Mouse (Mus musculus) erythroid progenitor cell, adult 5-6 weeks (primary cell): ENCODE data around the gene Vegfa. TPM values are rescaled to one million over a fixed set of nuclear protein-coding genes. Genes with fewer than 3 reads are reported as not detected.

Source experiments
- total RNA-seq, 2 experiments: library from RNA; stranded (forward) in 1 of 2; stranded (reverse) in 1 of 2; fragments of 150-400 nt in 1 of 2; fragments of 186-747, 209-891 nt in 1 of 2; gene quantifications; 2 replicates each; pipeline versions ENCODE4 v1.2.3 to v1.2.4; 2015 to 2017; ENCODE audit warnings: low replicate concordance in 2 of 2

Vegfa gene
- total RNA-seq, 2 experiments from 2014 or later = 0.42 to 6.4 TPM

Other genes starting within 250 kb of the Vegfa start
- gene Mrps18a, start 78.6 kb upstream of the Vegfa start, total RNA-seq (2015; ENCODE audit: low replicate concordance) = 11.3 and 22.7 TPM in 2 replicates
- gene Mrps18a, start 78.6 kb upstream of the Vegfa start, total RNA-seq (2017; ENCODE audit: low replicate concordance) = 9.0 and 19.4 TPM in 2 replicates
- gene Rsph9, start 111.8 kb upstream of the Vegfa start, total RNA-seq (2015; ENCODE audit: low replicate concordance) = 3.8 and 6.8 TPM in 2 replicates
- 9.9 TPM in 1 of 2 replicates, not detected in the other for gene Rsph9, start 111.8 kb upstream of the Vegfa start, total RNA-seq (2017; ENCODE audit: low replicate concordance)
- 75.0 and 75.3 TPM in 2 replicates for gene Mad2l1bp, start 121.2 kb upstream of the Vegfa start, total RNA-seq (2015; ENCODE audit: low replicate concordance)
- 22.3 and 26.2 TPM in 2 replicates for gene Mad2l1bp, start 121.2 kb upstream of the Vegfa start, total RNA-seq (2017; ENCODE audit: low replicate concordance)
- gene Gtpbp2, start 128.7 kb upstream of the Vegfa start, total RNA-seq (2015; ENCODE audit: low replicate concordance) = 369 and 467 TPM in 2 replicates
- gene Gtpbp2, start 128.7 kb upstream of the Vegfa start, total RNA-seq (2017; ENCODE audit: low replicate concordance) = 572 and 831 TPM in 2 replicates
- 40.4 and 61.2 TPM in 2 replicates for gene Polh, start 170.3 kb upstream of the Vegfa start, total RNA-seq (2015; ENCODE audit: low replicate concordance)
- gene Polh, start 170.3 kb upstream of the Vegfa start, total RNA-seq (2017; ENCODE audit: low replicate concordance) = 96.1 and 102 TPM in 2 replicates
- 26.8 and 35.0 TPM in 2 replicates for gene Xpo5, start 170.4 kb upstream of the Vegfa start, total RNA-seq (2015; ENCODE audit: low replicate concordance)
- 26.6 and 32.0 TPM in 2 replicates for gene Xpo5, start 170.4 kb upstream of the Vegfa start, total RNA-seq (2017; ENCODE audit: low replicate concordance)
- 25.6 and 26.4 TPM in 2 replicates for gene Polr1c, start 215.7 kb upstream of the Vegfa start, total RNA-seq (2015; ENCODE audit: low replicate concordance)
- 5.8 and 24.9 TPM in 2 replicates for gene Polr1c, start 215.7 kb upstream of the Vegfa start, total RNA-seq (2017; ENCODE audit: low replicate concordance)
- 46.5 and 53.7 TPM in 2 replicates for gene Yipf3, start 215.7 kb upstream of the Vegfa start, total RNA-seq (2015; ENCODE audit: low replicate concordance)
- gene Yipf3, start 215.7 kb upstream of the Vegfa start, total RNA-seq (2017; ENCODE audit: low replicate concordance) = 15.3 and 22.5 TPM in 2 replicates
- gene Lrrc73, start 221.2 kb upstream of the Vegfa start, total RNA-seq (2015; ENCODE audit: low replicate concordance) = not detected in 2 replicates
- 0.39 TPM in 1 of 2 replicates, not detected in the other for gene Lrrc73, start 221.2 kb upstream of the Vegfa start, total RNA-seq (2017; ENCODE audit: low replicate concordance)